Mouse (Mus musculus): ENCODE data around the gene Cfap52. TPM values are rescaled to one million over a fixed set of nuclear protein-coding genes. Genes with fewer than 3 reads are reported as not detected.

Gene Cfap52
- total RNA-seq (2014; fragmentation: Nextera tagmentation), result not detected in 2 replicates
- total RNA-seq (2017), result not detected in 2 replicates

GRCm38 (mm10) chr11:67965242-67965883 lies at the start of gene Cfap52:
TSS of gene Cfap52 (minus strand) at chr11:67965651.
- peak; percentile 74 for ATAC-seq (replicated peaks; ENCODE audit: low FRiP score, low TSS enrichment, poor library complexity, severe bottlenecking)

GRCm38 (mm10) chr11:68012207-68012606 lies 46.8 kb upstream of the Cfap52 start:
- ATAC-seq (replicated peaks; ENCODE audit: low FRiP score, low TSS enrichment, poor library complexity, severe bottlenecking), result no peak

- no peak for ATAC-seq (replicated peaks; ENCODE audit: low FRiP score, low TSS enrichment, poor library complexity, severe bottlenecking)
Measured at GRCm38 (mm10) chr11:68009377-68009776, 43.9 kb upstream of the Cfap52 start.

- ATAC-seq (replicated peaks; ENCODE audit: low FRiP score, low TSS enrichment, poor library complexity, severe bottlenecking), result no peak
Measured at GRCm38 (mm10) chr11:68007645-68008044, 42.2 kb upstream of the Cfap52 start.

- no peak for ATAC-seq (replicated peaks; ENCODE audit: low FRiP score, low TSS enrichment, poor library complexity, severe bottlenecking)
Measured at GRCm38 (mm10) chr11:68006216-68006789, 40.9 kb upstream of the Cfap52 start.

GRCm38 (mm10) chr11:68004191-68004590 lies 38.7 kb upstream of the Cfap52 start:
- ATAC-seq (replicated peaks; ENCODE audit: low FRiP score, low TSS enrichment, poor library complexity, severe bottlenecking), result peak; percentile 90

- no peak for ATAC-seq (replicated peaks; ENCODE audit: low FRiP score, low TSS enrichment, poor library complexity, severe bottlenecking)
Measured at GRCm38 (mm10) chr11:67999629-68000028, 34.2 kb upstream of the Cfap52 start.

- ATAC-seq (replicated peaks; ENCODE audit: low FRiP score, low TSS enrichment, poor library complexity, severe bottlenecking), result no peak
Measured at GRCm38 (mm10) chr11:67998905-67999304, 33.5 kb upstream of the Cfap52 start.

GRCm38 (mm10) chr11:67995965-67996364 lies 30.5 kb upstream of the Cfap52 start:
- no peak for ATAC-seq (replicated peaks; ENCODE audit: low FRiP score, low TSS enrichment, poor library complexity, severe bottlenecking)

- no peak for ATAC-seq (replicated peaks; ENCODE audit: low FRiP score, low TSS enrichment, poor library complexity, severe bottlenecking)
Measured at GRCm38 (mm10) chr11:67991240-67991639, 25.8 kb upstream of the Cfap52 start.

GRCm38 (mm10) chr11:67983564-67983963 lies 18.1 kb upstream of the Cfap52 start:
- ATAC-seq (replicated peaks; ENCODE audit: low FRiP score, low TSS enrichment, poor library complexity, severe bottlenecking), result no peak

- ATAC-seq (replicated peaks; ENCODE audit: low FRiP score, low TSS enrichment, poor library complexity, severe bottlenecking), result no peak
Measured at GRCm38 (mm10) chr11:67975252-67975651, 9.8 kb upstream of the Cfap52 start.

- no peak for ATAC-seq (replicated peaks; ENCODE audit: low FRiP score, low TSS enrichment, poor library complexity, severe bottlenecking)
Measured at GRCm38 (mm10) chr11:67973225-67973624, 7.8 kb upstream of the Cfap52 start.

GRCm38 (mm10) chr11:67972606-67973005 lies 7.2 kb upstream of the Cfap52 start:
- no peak for ATAC-seq (replicated peaks; ENCODE audit: low FRiP score, low TSS enrichment, poor library complexity, severe bottlenecking)

- ATAC-seq (replicated peaks; ENCODE audit: low FRiP score, low TSS enrichment, poor library complexity, severe bottlenecking), result no peak
Measured at GRCm38 (mm10) chr11:67967831-67968230, 2.4 kb upstream of the Cfap52 start.

- peak; percentile 87 for ATAC-seq (replicated peaks; ENCODE audit: low FRiP score, low TSS enrichment, poor library complexity, severe bottlenecking)
Measured at GRCm38 (mm10) chr11:67965905-67966878, 741 bp upstream of the Cfap52 start, which contains the start of gene Stx8. TSS of gene Stx8 (plus strand) at chr11:67966193.

- 0 out of 2 replicates have a peak, but pooled peaks have one; percentile 32 for ATAC-seq (replicated peaks; ENCODE audit: low FRiP score, low TSS enrichment, poor library complexity, severe bottlenecking)
Measured at GRCm38 (mm10) chr11:67964110-67964509, 1.3 kb downstream of the Cfap52 start.

- ATAC-seq (replicated peaks; ENCODE audit: low FRiP score, low TSS enrichment, poor library complexity, severe bottlenecking), result no peak
Measured at GRCm38 (mm10) chr11:67954413-67954812, 11.0 kb downstream of the Cfap52 start.

GRCm38 (mm10) chr11:67953604-67954003 lies 11.8 kb downstream of the Cfap52 start:
- no peak for ATAC-seq (replicated peaks; ENCODE audit: low FRiP score, low TSS enrichment, poor library complexity, severe bottlenecking)

GRCm38 (mm10) chr11:67949475-67949874 lies 16.0 kb downstream of the Cfap52 start:
- no peak for ATAC-seq (replicated peaks; ENCODE audit: low FRiP score, low TSS enrichment, poor library complexity, severe bottlenecking)
